Mouse (Mus musculus): ENCODE results near the gene Hnrnpul1. TPM values are rescaled to one million over a fixed set of nuclear protein-coding genes. Genes with fewer than 3 reads are reported as not detected.

The Hnrnpul1 gene
- polyA plus RNA-seq, 1 experiment: 84.0 TPM

DNA sequence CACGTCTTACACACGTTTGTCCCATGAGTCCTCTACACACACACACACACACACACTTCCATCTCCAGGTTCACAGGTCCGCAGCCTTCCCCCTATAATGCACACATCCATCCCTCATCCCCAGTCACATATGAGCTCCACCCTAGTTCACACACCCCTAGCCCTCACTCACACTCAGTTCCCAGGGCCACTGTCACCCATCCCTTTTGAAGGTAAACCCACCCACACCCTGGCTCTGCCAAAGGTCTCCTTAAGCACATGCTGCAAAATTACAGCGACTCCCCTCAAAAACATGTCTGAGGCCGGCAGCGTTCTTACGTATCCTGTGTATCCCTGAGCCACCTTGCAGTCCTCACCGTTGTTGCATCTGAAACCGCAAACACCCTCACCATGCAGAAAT lies 80.3 kb downstream of the Hnrnpul1 start:
- Histone ChIP-seq H3K4me3 (ENCODE audit: insufficient read depth, poor library complexity, severe bottlenecking) (no peak overlapping the region), H3K79me2 (ENCODE audit: control insufficient read depth, insufficient read depth) (no peaks in the 10 kb centered on the region)

GRCm38 (mm10) chr7:25672442-25672841 lies 82.1 kb downstream of the Hnrnpul1 start:
- H3K79me3 ChIP-seq (ENCODE audit: low read depth): no peaks in the 10 kb centered on the region
- H3K36me3 ChIP-seq (ENCODE audit: control insufficient read depth, insufficient read depth): no peaks in the 10 kb centered on the region
- TF ChIP-seq USF1 (IDR thresholded peaks at IDR 0.05; ENCODE audit: low read depth) (no peak), CEBPB (IDR thresholded peaks at IDR 0.05; ENCODE audit: low read depth) (no peak), MYOG (IDR thresholded peaks at IDR 0.05; ENCODE audit: control insufficient read depth, extremely low read depth, insufficient read length) (no peak), CTCF (IDR thresholded peaks at IDR 0.05; ENCODE audit: control insufficient read depth, insufficient read depth, insufficient read length) (no peak), FOSL1 (IDR thresholded peaks at IDR 0.05; ENCODE audit: insufficient read depth, low read length, poor library complexity, severe bottlenecking) (no peak), MYOD1 (IDR thresholded peaks at IDR 0.05; ENCODE audit: control insufficient read depth, insufficient read length, low read depth) (no peak), MAX (IDR thresholded peaks at IDR 0.05) (no peak)
- peaks cover 8% of the 10 kb centered on the region for H3K27me3 ChIP-seq (ENCODE audit: control insufficient read depth, insufficient read depth, insufficient read length)
- no peak overlapping the region for H3ac ChIP-seq (ENCODE audit: control insufficient read depth, insufficient read length, low read depth)
- H3K79me2 ChIP-seq (ENCODE audit: control insufficient read depth, insufficient read depth): no peaks in the 10 kb centered on the region
- H3K4me3 ChIP-seq (ENCODE audit: insufficient read depth, poor library complexity, severe bottlenecking): no peak overlapping the region

More for the DNA sequence above, 80.3 kb downstream of the Hnrnpul1 start:
- no peaks in the 10 kb centered on the region for H3K79me3 ChIP-seq (ENCODE audit: low read depth)
- H3K36me3 ChIP-seq (ENCODE audit: control insufficient read depth, insufficient read depth): no peaks in the 10 kb centered on the region
- TF ChIP-seq USF1 (IDR thresholded peaks at IDR 0.05; ENCODE audit: low read depth) (no peak), MAX (IDR thresholded peaks at IDR 0.05) (no peak), CEBPB (IDR thresholded peaks at IDR 0.05; ENCODE audit: low read depth) (no peak), CTCF (IDR thresholded peaks at IDR 0.05; ENCODE audit: control insufficient read depth, insufficient read depth, insufficient read length) (no peak), MYOD1 (IDR thresholded peaks at IDR 0.05; ENCODE audit: control insufficient read depth, insufficient read length, low read depth) (no peak), FOSL1 (IDR thresholded peaks at IDR 0.05; ENCODE audit: insufficient read depth, low read length, poor library complexity, severe bottlenecking) (no peak), MYOG (IDR thresholded peaks at IDR 0.05; ENCODE audit: control insufficient read depth, extremely low read depth, insufficient read length) (no peak)
- peaks cover 8% of the 10 kb centered on the region for H3K27me3 ChIP-seq (ENCODE audit: control insufficient read depth, insufficient read depth, insufficient read length)
- H3ac ChIP-seq (ENCODE audit: control insufficient read depth, insufficient read length, low read depth): no peak overlapping the region

GRCm38 (mm10) chr7:25671686-25672085 lies 82.9 kb downstream of the Hnrnpul1 start:
- TF ChIP-seq MYOD1 (IDR thresholded peaks at IDR 0.05; ENCODE audit: control insufficient read depth, insufficient read length, low read depth): no peak
- no peak for TF ChIP-seq FOSL1 (IDR thresholded peaks at IDR 0.05; ENCODE audit: insufficient read depth, low read length, poor library complexity, severe bottlenecking)
- no peak for TF ChIP-seq USF1 (IDR thresholded peaks at IDR 0.05; ENCODE audit: low read depth)
- no peak for TF ChIP-seq CEBPB (IDR thresholded peaks at IDR 0.05; ENCODE audit: low read depth)
- TF ChIP-seq CTCF (IDR thresholded peaks at IDR 0.05; ENCODE audit: control insufficient read depth, insufficient read depth, insufficient read length): no peak
- TF ChIP-seq MAX (IDR thresholded peaks at IDR 0.05): no peak
- TF ChIP-seq MYOG (IDR thresholded peaks at IDR 0.05; ENCODE audit: control insufficient read depth, extremely low read depth, insufficient read length): no peak

More at GRCm38 (mm10) chr7:25671686-25672085, 82.9 kb downstream of the Hnrnpul1 start:
- H3K79me3 ChIP-seq (ENCODE audit: low read depth): no peaks in the 10 kb centered on the region
- peaks cover 8% of the 10 kb centered on the region for H3K27me3 ChIP-seq (ENCODE audit: control insufficient read depth, insufficient read depth, insufficient read length)
- no peaks in the 10 kb centered on the region for H3K36me3 ChIP-seq (ENCODE audit: control insufficient read depth, insufficient read depth)
- no peak overlapping the region for H3ac ChIP-seq (ENCODE audit: control insufficient read depth, insufficient read length, low read depth)
- H3K79me2 ChIP-seq (ENCODE audit: control insufficient read depth, insufficient read depth): no peaks in the 10 kb centered on the region
- H3K4me3 ChIP-seq (ENCODE audit: insufficient read depth, poor library complexity, severe bottlenecking): no peak overlapping the region

Other genes starting within 250 kb of the Hnrnpul1 start
- not detected for gene Ceacam2, start 214.9 kb downstream of the Hnrnpul1 start, polyA plus RNA-seq (2012; fragmentation: generic; extraction: Trizol)
- gene Erich4, start 138.9 kb downstream of the Hnrnpul1 start, polyA plus RNA-seq (2012; fragmentation: generic; extraction: Trizol): not detected
- 12.2 TPM for gene Dmac2, start 135.3 kb downstream of the Hnrnpul1 start, polyA plus RNA-seq (2012; fragmentation: generic; extraction: Trizol)
- 0.96 TPM for gene B3gnt8, start 128.1 kb downstream of the Hnrnpul1 start, polyA plus RNA-seq (2012; fragmentation: generic; extraction: Trizol)
- 21.3 TPM for gene Bckdha, start 95.8 kb downstream of the Hnrnpul1 start, polyA plus RNA-seq (2012; fragmentation: generic; extraction: Trizol)
- gene Exosc5, start 95.6 kb downstream of the Hnrnpul1 start, polyA plus RNA-seq (2012; fragmentation: generic; extraction: Trizol): 53.2 TPM
- gene Tmem91, start 79.6 kb downstream of the Hnrnpul1 start, polyA plus RNA-seq (2012; fragmentation: generic; extraction: Trizol): 0.18 TPM
- 33.0 TPM for gene B9d2, start 74.0 kb downstream of the Hnrnpul1 start, polyA plus RNA-seq (2012; fragmentation: generic; extraction: Trizol)
- gene Tgfb1, start 67.8 kb downstream of the Hnrnpul1 start, polyA plus RNA-seq (2012; fragmentation: generic; extraction: Trizol): 108 TPM
- gene Ccdc97, start 35.7 kb downstream of the Hnrnpul1 start, polyA plus RNA-seq (2012; fragmentation: generic; extraction: Trizol): 33.2 TPM
- 270 TPM for gene Axl, start 33.9 kb upstream of the Hnrnpul1 start, polyA plus RNA-seq (2012; fragmentation: generic; extraction: Trizol)
- gene Cyp2s1, start 62.2 kb upstream of the Hnrnpul1 start, polyA plus RNA-seq (2012; fragmentation: generic; extraction: Trizol): 0.15 TPM
- gene Cyp2b10, start 142.9 kb upstream of the Hnrnpul1 start, polyA plus RNA-seq (2012; fragmentation: generic; extraction: Trizol): not detected

Data from C2C12 (cell line).